8 mouse cellular contexts compared by ENCODE assay signal in the genomic region with DNA sequence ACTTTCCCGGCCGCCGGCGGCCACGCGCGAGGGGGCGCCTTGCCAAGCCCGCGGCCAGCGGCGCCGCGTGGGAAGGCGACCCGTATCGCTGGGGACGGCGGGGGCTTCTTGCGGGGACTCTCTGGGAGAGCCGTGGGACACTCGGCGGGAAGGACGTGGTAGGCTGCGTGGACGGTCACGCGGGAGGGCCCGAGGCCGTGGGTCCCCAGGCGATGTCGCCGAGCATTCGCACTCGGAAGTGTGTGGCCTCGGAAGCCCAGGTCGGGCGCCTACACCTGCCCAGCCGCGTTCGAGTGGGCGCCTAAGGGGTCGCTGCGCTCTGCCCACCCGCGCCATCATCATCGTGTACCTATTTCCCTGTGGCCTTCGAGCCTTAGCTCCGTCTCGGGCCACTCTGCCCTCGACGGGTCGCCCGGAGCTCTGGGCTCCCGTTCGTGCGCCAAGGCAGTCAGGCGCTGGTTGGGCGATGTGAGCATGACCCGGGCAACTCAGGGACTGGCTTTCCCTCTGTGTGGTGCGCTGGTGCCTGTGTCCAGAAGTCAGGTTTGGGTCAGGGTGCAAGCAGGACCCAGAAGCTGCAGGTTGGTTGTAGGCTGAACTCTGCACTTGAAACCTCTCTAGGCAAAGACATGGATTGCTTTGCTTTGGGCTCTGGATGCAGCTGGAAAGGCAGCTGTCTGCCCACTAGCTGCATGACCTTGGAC. TPM values are rescaled to one million over a fixed set of nuclear protein-coding genes. Genes with fewer than 3 reads are reported as not detected.
DNase-seq lines count a peak whose midpoint lies in the region; ATAC-seq and TF ChIP-seq lines count a peak whose summit lies in the region.

No protein-coding gene starts in this region.

- H3K9me3 ChIP-seq in lung, embryonic 15.5 days: no peaks in the 10 kb centered on the region
- no peaks in the 10 kb centered on the region for H3K9me3 ChIP-seq in forebrain, embryonic 16.5 days (ENCODE audit: control insufficient read depth, low read length)
- no peaks in the 10 kb centered on the region for H3K9me3 ChIP-seq in limb, embryonic 12.5 days

- H3K9ac ChIP-seq in lung, embryonic 15.5 days: peak overlapping the region; percentile 56
- H3K9ac ChIP-seq in forebrain, embryonic 16.5 days (replicated peaks; ENCODE audit: low read depth, low read length): peak overlapping the region; percentile 67
- H3K9ac ChIP-seq in limb, embryonic 12.5 days (replicated peaks): peak overlapping the region; percentile 71

- peak overlapping the region; percentile 62 for H3K4me3 ChIP-seq in lung, embryonic 15.5 days
- peak overlapping the region; percentile 68 for H3K4me3 ChIP-seq in forebrain, embryonic 16.5 days (replicated peaks; ENCODE audit: low read length)
- H3K4me3 ChIP-seq in limb, embryonic 12.5 days (replicated peaks): peak overlapping the region; percentile 68
- H3K4me3 ChIP-seq in small intestine, adult 2 months (ENCODE audit: low read depth, low read length): peak overlapping the region; percentile 57

- no peaks in the 10 kb centered on the region for H3K36me3 ChIP-seq in lung, embryonic 15.5 days
- H3K36me3 ChIP-seq in forebrain, embryonic 16.5 days (ENCODE audit: control insufficient read depth, insufficient read depth): no peaks in the 10 kb centered on the region
- no peaks in the 10 kb centered on the region for H3K36me3 ChIP-seq in limb, embryonic 12.5 days
- H3K36me3 ChIP-seq in small intestine, adult 2 months (ENCODE audit: control insufficient read depth, insufficient read depth, low read length): no peaks in the 10 kb centered on the region

- no peak for DNase-seq in lung, postnatal 25 days (ENCODE audit: low spot score)
- no peak for DNase-seq in spleen, postnatal 4 days (ENCODE audit: low spot score in 2 of 2)
- DNase-seq in ovary, postnatal 10 days (ENCODE audit: low spot score): no peak

- H3K4me2 ChIP-seq in lung, embryonic 15.5 days: peak overlapping the region; percentile 98
- peak overlapping the region; percentile 98 for H3K4me2 ChIP-seq in forebrain, embryonic 16.5 days (ENCODE audit: low read length)
- peak overlapping the region; percentile 97 for H3K4me2 ChIP-seq in limb, embryonic 12.5 days

- no peak overlapping the region for H3K27ac ChIP-seq in lung, embryonic 15.5 days
- H3K27ac ChIP-seq in forebrain, embryonic 16.5 days (ENCODE audit: low read length): no peak overlapping the region
- no peak overlapping the region for H3K27ac ChIP-seq in limb, embryonic 12.5 days
- no peak overlapping the region for H3K27ac ChIP-seq in small intestine, adult 2 months (ENCODE audit: insufficient read depth, low read depth, low read length)

- peaks cover 70% of the 10 kb centered on the region for H3K27me3 ChIP-seq in lung, embryonic 15.5 days
- peaks cover 23% of the 10 kb centered on the region for H3K27me3 ChIP-seq in forebrain, embryonic 16.5 days (replicated peaks; ENCODE audit: control insufficient read depth, insufficient read depth, low read length)
- peaks cover 62% of the 10 kb centered on the region for H3K27me3 ChIP-seq in limb, embryonic 12.5 days
- H3K27me3 ChIP-seq in small intestine, adult 2 months (ENCODE audit: control insufficient read depth, insufficient read depth, low read length): peaks cover 13% of the 10 kb centered on the region

- no peak for TF ChIP-seq POLR2A in small intestine, adult 2 months (IDR thresholded peaks at IDR 0.05; ENCODE audit: low read depth, low read length)

- no peak for TF ChIP-seq CTCF in small intestine, adult 2 months (IDR thresholded peaks at IDR 0.05; ENCODE audit: extremely low read depth, insufficient read length, insufficient replicate concordance, low read depth, low read length)

- peak; percentile 58 for ATAC-seq in lung, embryonic 15.5 days (ENCODE audit: borderline replicate concordance, extremely low read depth, low FRiP score, low TSS enrichment)
- ATAC-seq in forebrain, embryonic 16.5 days: peak; percentile 27; the same call in 1 of the 2 replicates
- peak; percentile 30 for ATAC-seq in limb, embryonic 12.5 days (ENCODE audit: insufficient number of reproducible peaks, insufficient read depth, low FRiP score, low TSS enrichment, low read depth)
- no peak for ATAC-seq in inflammation-experienced regulatory T-cells, adult 6 months

- WGBS in lung, embryonic 15.5 days: 3% methylated on average over 43 of the region's 61 CpGs
- 3% methylated on average over 58 of the region's 61 CpGs for WGBS in forebrain, embryonic 16.5 days
- 4% methylated on average over 61 of the region's 61 CpGs for WGBS in limb, embryonic 12.5 days
- WGBS in small intestine, adult 2 months: 4% methylated on average over 61 of the region's 61 CpGs

- H3K4me1 ChIP-seq in lung, embryonic 15.5 days: peaks cover 11% of the 10 kb centered on the region
- H3K4me1 ChIP-seq in forebrain, embryonic 16.5 days (replicated peaks; ENCODE audit: control insufficient read depth, insufficient read depth, low read length): peaks cover 10% of the 10 kb centered on the region
- H3K4me1 ChIP-seq in limb, embryonic 12.5 days (replicated peaks): peaks cover 32% of the 10 kb centered on the region
- peaks cover 7% of the 10 kb centered on the region; the same call in 1 of the 2 replicates for H3K4me1 ChIP-seq in small intestine, adult 2 months (ENCODE audit: control insufficient read depth, insufficient read depth, insufficient read length, low read length)

RNA-seq across cellular contexts. Expression of a gene that starts 1.1 kb away (rescaled TPM):
- 7.6 and 9.2 TPM in 2 replicates for polyA plus RNA-seq in lung, embryonic 15.5 days (2015; fragmentation: Nextera tagmentation; extraction: Ambion mirVana)
- 0.71 and 0.90 TPM in 2 replicates for polyA plus RNA-seq in forebrain, embryonic 16.5 days (2015; fragmentation: Nextera tagmentation; extraction: Ambion mirVana)
- polyA plus RNA-seq in limb, embryonic 12.5 days (2016; fragmentation: Nextera tagmentation; extraction: Ambion mirVana): 6.1 and 7.3 TPM in 2 replicates
- polyA plus RNA-seq in small intestine, adult 2 months (2012; rRNA removed): 11.6 TPM in 2 replicates
- polyA plus RNA-seq in inflammation-experienced regulatory T-cells, adult 6 months (2017; shearing (Covaris generic)): not detected
